Mouse (Mus musculus) bone marrow, adult 2 months (tissue): ENCODE results near the gene Agmat.

Experiments used
- CTCF ChIP-seq: fragments of 200-500 bp; IDR thresholded peaks from 2 replicates; pipeline ENCODE4 v1.5.1; 2011; ENCODE audit warnings: low read length, control low read depth; ENCODE audit not compliant: control insufficient read depth, insufficient read depth
- POLR2A ChIP-seq: fragments of 200-500 bp; IDR thresholded peaks from 2 replicates; pipeline ENCODE4 v1.6.1; 2011; ENCODE audit warnings: low read depth, mild to moderate bottlenecking, control low read depth, low read length, borderline replicate concordance; ENCODE audit not compliant: control insufficient read depth

DNA sequence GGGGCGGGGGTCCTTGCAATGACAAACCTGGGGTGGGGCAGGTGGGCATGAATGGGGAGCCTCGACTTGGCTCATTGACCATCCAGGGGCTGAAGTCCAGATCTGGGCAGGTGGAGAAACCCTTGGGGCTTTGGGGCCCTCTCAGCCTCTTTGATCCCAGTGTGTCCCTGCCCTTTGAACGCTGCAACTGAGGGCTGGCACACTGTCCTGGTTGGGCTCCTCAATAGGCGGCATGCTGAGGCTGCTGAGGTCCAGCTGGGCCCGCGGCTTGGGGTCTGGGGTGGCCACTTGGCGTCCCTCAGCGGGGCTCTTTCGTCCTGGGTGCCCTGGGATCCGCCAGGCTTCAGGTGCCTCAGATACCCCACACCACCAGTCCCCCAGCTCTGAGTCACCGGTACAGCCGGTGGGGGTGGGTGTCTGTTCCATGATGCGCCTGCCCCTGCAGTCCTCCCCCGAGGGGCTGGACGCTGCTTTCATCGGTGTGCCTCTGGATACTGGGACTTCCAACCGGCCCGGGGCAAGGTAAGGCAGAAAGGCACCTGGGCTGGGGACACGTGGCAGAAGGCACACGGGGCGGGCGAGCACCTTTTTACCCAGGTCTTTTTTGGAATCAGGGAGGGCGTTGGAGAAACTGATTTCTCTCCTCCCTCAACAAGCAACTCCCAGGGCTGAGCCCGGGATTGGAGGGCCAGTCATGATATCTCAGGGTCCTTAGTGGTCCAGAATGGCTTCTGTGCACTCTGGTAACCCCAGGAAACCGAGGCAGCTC, at the start of gene Agmat:
- TF ChIP-seq POLR2A (no peak), CTCF (no peak)
